12 mouse cellular contexts compared by ENCODE assay signal in genomic region chr1:132165859-132166258, GRCm38 (mm10). TPM values are rescaled to one million over a fixed set of nuclear protein-coding genes. Genes with fewer than 3 reads are reported as not detected.
A peak's percentile ranks its signal among the peaks of the same experiment; 100 is the strongest.
DNase-seq lines count a peak whose midpoint lies in the region; ATAC-seq and TF ChIP-seq lines count a peak whose summit lies in the region.
"Had no signal": no experiment of that assay in that cellular context is flagged by ENCODE, and none has a peak within 500 bp of the region (broad histone marks: within the 10 kb centered on the region; RNA-seq: fewer than 3 reads in every experiment).

No protein-coding gene starts in this region.

- WGBS in cerebellum, adult 2 months: 74% methylated on average over 3 of the region's 3 CpGs
- 56% methylated on average over 3 of the region's 3 CpGs for WGBS in limb, embryonic 11.5 days
- WGBS in limb, embryonic 10.5 days: 57% methylated on average over 3 of the region's 3 CpGs
- 52% methylated on average over 3 of the region's 3 CpGs for WGBS in midbrain, embryonic 10.5 days

- no peak overlapping the region for H3K27ac ChIP-seq in cerebellum, adult 2 months (ENCODE audit: insufficient read depth, low read length)
- no peak overlapping the region for H3K27ac ChIP-seq in limb, embryonic 11.5 days (replicated peaks; ENCODE audit: low read depth, low read length)
- H3K27ac ChIP-seq in limb, embryonic 10.5 days: no peak overlapping the region
- H3K27ac ChIP-seq in midbrain, embryonic 10.5 days (replicated peaks): no peak overlapping the region
- H3K27ac ChIP-seq: limb, embryonic 12.5 days; midbrain, embryonic 15.5 days had no signal

- peaks cover 16% of the 10 kb centered on the region for H3K4me1 ChIP-seq in cerebellum, adult 2 months (ENCODE audit: control insufficient read depth, insufficient read depth, low read length)
- peaks cover 4% of the 10 kb centered on the region; the same call in 1 of the 2 replicates for H3K4me1 ChIP-seq in limb, embryonic 11.5 days (ENCODE audit: control insufficient read depth, insufficient read depth, low read length)
- H3K4me1 ChIP-seq in limb, embryonic 10.5 days: peaks cover 46% of the 10 kb centered on the region
- peaks cover 5% of the 10 kb centered on the region for H3K4me1 ChIP-seq in G1E (ENCODE audit: insufficient read depth, low read depth, low read length)
- H3K4me1 ChIP-seq in midbrain, embryonic 10.5 days: peaks cover 51% of the 10 kb centered on the region

- H3K27me3 ChIP-seq in cerebellum, adult 2 months (ENCODE audit: control insufficient read depth, insufficient read depth, low read length): no peaks in the 10 kb centered on the region
- H3K27me3 ChIP-seq in limb, embryonic 11.5 days (ENCODE audit: control insufficient read depth, insufficient read depth, low read length): 0 out of 2 replicates have a peak, but pooled peaks cover 3% of the 10 kb centered on the region
- peaks cover 55% of the 10 kb centered on the region; the same call in 1 of the 2 replicates for H3K27me3 ChIP-seq in limb, embryonic 10.5 days (ENCODE audit: low read depth, poor library complexity, severe bottlenecking)
- peaks cover 48% of the 10 kb centered on the region for H3K27me3 ChIP-seq in G1E (ENCODE audit: insufficient read depth, low read length)
- H3K27me3 ChIP-seq in midbrain, embryonic 10.5 days (ENCODE audit: low read depth, poor library complexity, severe bottlenecking): peaks cover 59% of the 10 kb centered on the region
- H3K27me3 ChIP-seq: midbrain, embryonic 15.5 days had no signal

- peak; percentile 31; the same call in 1 of the 2 replicates for TF ChIP-seq CTCF in cerebellum, adult 2 months (IDR thresholded peaks at IDR 0.05; ENCODE audit: borderline replicate concordance, insufficient read depth, low read depth, low read length)
- peak; percentile 60 for TF ChIP-seq CTCF in G1E (IDR thresholded peaks at IDR 0.05; ENCODE audit: low read depth, low read length)

- TF ChIP-seq POLR2A in cerebellum, adult 2 months (IDR thresholded peaks at IDR 0.05; ENCODE audit: borderline replicate concordance, insufficient read depth, low read length): no peak

- no peak for DNase-seq in cerebellum, adult 2 months
- no peak for DNase-seq in cerebellum, postnatal 4 days (ENCODE audit: low spot score in 2 of 2)
- peak; percentile 48 for DNase-seq in limb, embryonic 11.5 days (ENCODE audit: low spot score)
- no peak for DNase-seq in limb, embryonic 10.5 days (ENCODE audit: low spot score)
- no peak for DNase-seq in G1E (ENCODE audit: low spot score)
- DNase-seq in midbrain, embryonic 10.5 days (ENCODE audit: low spot score): no peak
- DNase-seq in layer of hippocampus, adult 9-11 months: no peak
- DNase-seq: gastrocnemius, postnatal 25 days had no signal

- no peak overlapping the region for H3K9ac ChIP-seq in limb, embryonic 11.5 days (ENCODE audit: low read length)
- H3K9ac ChIP-seq: limb, embryonic 12.5 days; midbrain, embryonic 15.5 days had no signal

- no peak overlapping the region for H3K4me3 ChIP-seq in cerebellum, adult 2 months (replicated peaks; ENCODE audit: insufficient read depth, low read depth, low read length)
- H3K4me3 ChIP-seq in limb, embryonic 11.5 days (ENCODE audit: low read depth, low read length): no peak overlapping the region
- H3K4me3 ChIP-seq in limb, embryonic 10.5 days: no peak overlapping the region
- no peak overlapping the region for H3K4me3 ChIP-seq in G1E (ENCODE audit: low read depth, low read length)
- H3K4me3 ChIP-seq in midbrain, embryonic 10.5 days: no peak overlapping the region
- H3K4me3 ChIP-seq: limb, embryonic 12.5 days; midbrain, embryonic 15.5 days had no signal

- H3K9me3 ChIP-seq in limb, embryonic 11.5 days (ENCODE audit: control insufficient read depth, low read length): peaks cover 2% of the 10 kb centered on the region; the same call in 1 of the 2 replicates
- H3K9me3 ChIP-seq in limb, embryonic 10.5 days (replicated peaks): no peaks in the 10 kb centered on the region
- no peaks in the 10 kb centered on the region for H3K9me3 ChIP-seq in G1E (replicated peaks)
- no peaks in the 10 kb centered on the region; the same call in 1 of the 2 replicates for H3K9me3 ChIP-seq in midbrain, embryonic 10.5 days (replicated peaks)
- H3K9me3 ChIP-seq: limb, embryonic 12.5 days; midbrain, embryonic 15.5 days had no signal

- no peak for ATAC-seq in limb, embryonic 11.5 days (ENCODE audit: insufficient number of reproducible peaks, low FRiP score, low TSS enrichment, low read depth)
- ATAC-seq in G1E (ENCODE audit: extremely low read depth, insufficient number of reproducible peaks, low FRiP score, poor library complexity, severe bottlenecking): no peak
- peak; percentile 75 for ATAC-seq in megakaryocyte progenitor cell, adult 5-6 weeks (replicated peaks; ENCODE audit: poor library complexity)
- ATAC-seq: intestine, embryonic 16.5 days; midbrain, embryonic 15.5 days had no signal

- H3K36me3 ChIP-seq in limb, embryonic 11.5 days (ENCODE audit: control insufficient read depth, insufficient read depth, low read length): no peaks in the 10 kb centered on the region
- H3K36me3 ChIP-seq in limb, embryonic 10.5 days: no peaks in the 10 kb centered on the region
- no peaks in the 10 kb centered on the region for H3K36me3 ChIP-seq in G1E (replicated peaks)
- no peaks in the 10 kb centered on the region for H3K36me3 ChIP-seq in midbrain, embryonic 10.5 days
- H3K36me3 ChIP-seq: limb, embryonic 12.5 days; midbrain, embryonic 15.5 days had no signal

- no peak overlapping the region for H3K4me2 ChIP-seq in limb, embryonic 11.5 days (ENCODE audit: low read depth, severe bottlenecking)
- H3K4me2 ChIP-seq: limb, embryonic 12.5 days; midbrain, embryonic 15.5 days had no signal

RNA-seq across cellular contexts. Expression of gene Lemd1, which starts 25.4 kb away (rescaled TPM):
- polyA plus RNA-seq in cerebellum, adult 2 months (2012; rRNA removed): 7.1 and 7.6 TPM in 2 replicates
- 1.2 and 1.5 TPM in 2 replicates for polyA plus RNA-seq in limb, embryonic 11.5 days (2014; fragmentation: Nextera tagmentation; extraction: Ambion mirVana)
- polyA plus RNA-seq in limb, embryonic 10.5 days (2016; fragmentation: Nextera tagmentation; extraction: Ambion mirVana): 1.3 and 1.7 TPM in 2 replicates
- not detected in 2 replicates for total RNA-seq in G1E (2014; fragmentation: Nextera tagmentation)
- total RNA-seq in G1E (2017): 0.17 and 0.44 TPM in 2 replicates
- polyA plus RNA-seq in G1E (2012): not detected in 2 replicates
- total RNA-seq in megakaryocyte progenitor cell, adult 5-6 weeks (2015): not detected in 2 replicates
- total RNA-seq in megakaryocyte progenitor cell, adult 5-6 weeks (2017): not detected in 2 replicates
- polyA plus RNA-seq in midbrain, embryonic 10.5 days (2016; fragmentation: Nextera tagmentation; extraction: Ambion mirVana): 6.2 and 8.4 TPM in 2 replicates
- total RNA-seq: gastrocnemius, postnatal 25 days had no signal
- polyA plus RNA-seq: intestine, embryonic 16.5 days had no signal

RNA-seq across cellular contexts. Expression of gene AC124108.1, which starts 25.4 kb away (rescaled TPM):
- 3.2 and 3.6 TPM in 2 replicates for polyA plus RNA-seq in cerebellum, adult 2 months (2012; rRNA removed)
- polyA plus RNA-seq in limb, embryonic 11.5 days (2014; fragmentation: Nextera tagmentation; extraction: Ambion mirVana): 0.87 and 1.1 TPM in 2 replicates
- 0.64 and 0.65 TPM in 2 replicates for polyA plus RNA-seq in limb, embryonic 10.5 days (2016; fragmentation: Nextera tagmentation; extraction: Ambion mirVana)
- total RNA-seq in G1E (2014; fragmentation: Nextera tagmentation) (not detected in 2 replicates), G1E (2017) (under 0.01 and 0.05 TPM in 2 replicates)
- not detected in 2 replicates for polyA plus RNA-seq in G1E (2012)
- total RNA-seq in megakaryocyte progenitor cell, adult 5-6 weeks (2015): not detected in 2 replicates
- total RNA-seq in megakaryocyte progenitor cell, adult 5-6 weeks (2017): not detected in 2 replicates
- 2.3 and 4.0 TPM in 2 replicates for polyA plus RNA-seq in midbrain, embryonic 10.5 days (2016; fragmentation: Nextera tagmentation; extraction: Ambion mirVana)
- total RNA-seq: gastrocnemius, postnatal 25 days had no signal

RNA-seq across cellular contexts. Expression of gene Cdk18, which starts 26.4 kb away (rescaled TPM):
- 32.1 and 35.8 TPM in 2 replicates for polyA plus RNA-seq in cerebellum, adult 2 months (2012; rRNA removed)
- polyA plus RNA-seq in limb, embryonic 11.5 days (2014; fragmentation: Nextera tagmentation; extraction: Ambion mirVana): 3.7 and 3.9 TPM in 2 replicates
- polyA plus RNA-seq in limb, embryonic 10.5 days (2016; fragmentation: Nextera tagmentation; extraction: Ambion mirVana): 3.7 TPM in 2 replicates
- total RNA-seq in G1E (2014; fragmentation: Nextera tagmentation): not detected in 2 replicates
- 0.06 and 0.33 TPM in 2 replicates for total RNA-seq in G1E (2017)
- 0.02 TPM in 1 of 2 replicates, not detected in the other for polyA plus RNA-seq in G1E (2012)
- total RNA-seq in megakaryocyte progenitor cell, adult 5-6 weeks (2015): 1.7 and 2.3 TPM in 2 replicates
- total RNA-seq in megakaryocyte progenitor cell, adult 5-6 weeks (2017): 0.75 and 1.3 TPM in 2 replicates
- polyA plus RNA-seq in midbrain, embryonic 10.5 days (2016; fragmentation: Nextera tagmentation; extraction: Ambion mirVana): 0.68 and 0.72 TPM in 2 replicates
